Mouse (Mus musculus) lung, embryonic 14.5 days (tissue): ENCODE data around the gene Alyref. TPM values are rescaled to one million over a fixed set of nuclear protein-coding genes. Genes with fewer than 3 reads are reported as not detected.
"Not testable (repeated sequence)": the region's sequence is repeated elsewhere in the genome, so short reads cannot be mapped to it uniquely, and the experiment has no call there.

Source experiments
- ATAC-seq: fragments of 200-750 bp; cut with Nextera tagmentation; 2 replicates; pipeline ENCODE4 v1.8.0; 2017; ENCODE audit warnings: mild to moderate bottlenecking, moderate TSS enrichment, moderate library complexity; ENCODE audit not compliant: insufficient read depth
- DNase-seq: peaks from one replicate; pipeline ENCODE4 v3.0.0-alpha.2; 2015
- H3K27ac ChIP-seq: fragments of 300-500 bp; sonication (generic); 2 replicates; pipeline ENCODE4 v1.5.1; 2014; ENCODE audit warnings: low read depth, mild to moderate bottlenecking, moderate library complexity
- H3K27me3 ChIP-seq: fragments of 300-500 bp; sonication (generic); 2 replicates; pipeline ENCODE4 v1.6.1; 2014; ENCODE audit warnings: low read length, control low read depth; ENCODE audit not compliant: insufficient read depth
- H3K36me3 ChIP-seq: fragments of 300-500 bp; sonication (generic); 2 replicates; pipeline ENCODE4 v1.6.1; 2014; ENCODE audit warnings: control low read depth; ENCODE audit not compliant: insufficient read depth
- H3K4me1 ChIP-seq: fragments of 300-500 bp; sonication (generic); 2 replicates; pipeline ENCODE4 v1.6.1; 2014; ENCODE audit warnings: antibody characterized with exemption, control low read depth; ENCODE audit not compliant: insufficient read depth
- H3K4me2 ChIP-seq: fragments of 300-500 bp; sonication (generic); 2 replicates; pipeline ENCODE4 v1.6.1; 2014; ENCODE audit warnings: mild to moderate bottlenecking
- H3K4me3 ChIP-seq: fragments of 300-500 bp; sonication (generic); 2 replicates; pipeline ENCODE4 v1.5.1; 2014; ENCODE audit warnings: low read depth, low read length
- H3K9ac ChIP-seq: fragments of 300-500 bp; sonication (generic); 2 replicates; pipeline ENCODE4 v1.6.1; 2014
- H3K9me3 ChIP-seq: fragments of 300-500 bp; sonication (generic); 2 replicates; pipeline ENCODE4 v1.6.1; 2016; ENCODE audit warnings: low read depth, low read length, control low read depth
- CTCF ChIP-seq: IDR thresholded peaks from 2 replicates; pipeline ENCODE4 v1.5.1; 2016; ENCODE audit warnings: antibody characterized with exemption, low read depth
- WGBS: fragments of 180-500 bp; shearing (Covaris S2); extraction: QIAGEN DNeasy Blood & Tissue Kit; methylation state at CpG from one replicate; pipeline ENCODE4 v1.1.7; 2014; 5-methylcytosine and 5-hydroxymethylcytosine counted together
- polyA plus RNA-seq: library from polyadenylated mRNA; unstranded; fragments of >200 nt; fragmentation: Nextera tagmentation; extraction: Ambion mirVana; gene quantifications from 2 replicates; pipeline ENCODE4 v1.2.1, GENCODE M21; 2014

Alyref gene
- polyA plus RNA-seq, 1 experiment from 2014 or later: 617 TPM

DNA sequence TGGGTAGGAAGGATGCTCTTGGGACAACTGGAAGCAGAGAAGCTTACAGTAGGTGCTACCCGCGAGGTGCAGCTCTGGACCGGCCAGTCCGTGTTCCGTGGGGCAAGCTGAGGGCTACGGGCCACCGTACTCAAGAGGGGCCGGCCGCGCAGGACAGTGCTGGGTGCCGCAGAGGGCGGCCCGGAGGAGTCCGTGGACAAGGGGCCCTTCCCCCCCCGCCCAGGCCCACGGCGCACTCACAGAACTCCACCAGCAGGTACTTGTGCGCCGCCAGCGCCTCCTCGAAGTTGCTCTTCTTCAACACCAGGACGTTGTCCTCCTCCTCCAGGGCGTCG is 25.8 kb downstream of the Alyref start:
- TF ChIP-seq CTCF: no peak
- WGBS: under 1% methylated on average over 23 of the region's 24 CpGs
- Histone ChIP-seq H3K4me3 (peak overlapping the region; percentile 97), H3K4me1 (0 out of 2 replicates have a peak, but pooled peaks cover 11% of the 10 kb centered on the region), H3K36me3 (peaks cover 46% of the 10 kb centered on the region), H3K27me3 (no peaks in the 10 kb centered on the region), H3K4me2 (peak overlapping the region; percentile 90), H3K27ac (peak overlapping the region; percentile 96), H3K9me3 (no peaks in the 10 kb centered on the region), H3K9ac (peak overlapping the region; percentile 95)
- DNase-seq: no peak
- ATAC-seq: peak; percentile 47

DNA sequence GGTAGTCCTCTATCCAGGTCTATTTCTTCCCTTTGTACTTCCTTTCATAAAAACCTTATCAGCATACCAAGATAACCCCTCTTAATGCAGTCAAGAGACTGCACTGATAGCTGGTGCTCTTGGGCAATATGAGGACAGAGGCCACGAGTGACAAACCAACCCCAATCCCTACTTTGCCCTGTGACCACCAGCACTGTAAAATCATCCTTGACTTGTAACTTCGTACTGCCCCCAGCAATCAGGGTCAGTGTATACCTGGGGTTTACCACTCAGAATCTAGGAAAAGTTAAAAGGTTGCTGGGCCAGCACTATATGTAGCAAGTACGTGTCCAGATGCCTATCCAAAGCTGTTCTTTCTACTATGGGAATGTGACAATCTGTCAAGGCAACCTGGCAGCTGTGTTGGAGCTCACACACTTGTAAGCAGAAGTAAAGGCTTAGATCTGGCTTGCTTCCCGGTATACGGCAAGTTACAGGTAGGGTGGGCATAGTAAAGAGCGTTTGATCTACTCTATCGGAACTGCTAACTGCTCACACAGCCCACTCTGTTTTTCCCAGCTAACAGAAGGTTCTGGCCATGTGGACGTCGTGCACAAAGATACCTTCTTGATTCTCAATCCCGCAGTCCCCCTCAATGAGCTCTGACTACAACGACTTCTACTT is 26.3 kb downstream of the Alyref start:
- DNase-seq (no peak), ATAC-seq (no peak)
- Histone ChIP-seq H3K36me3 (peaks cover 46% of the 10 kb centered on the region), H3K4me1 (0 out of 2 replicates have a peak, but pooled peaks cover 11% of the 10 kb centered on the region), H3K4me2 (peak overlapping the region; percentile 90), H3K9ac (peak overlapping the region; percentile 95), H3K4me3 (peak overlapping the region; percentile 97), H3K27me3 (no peaks in the 10 kb centered on the region), H3K9me3 (no peaks in the 10 kb centered on the region), H3K27ac (peak overlapping the region; percentile 96)
- WGBS: 8% methylated on average over 11 of the region's 11 CpGs
- TF ChIP-seq CTCF: no peak

DNA sequence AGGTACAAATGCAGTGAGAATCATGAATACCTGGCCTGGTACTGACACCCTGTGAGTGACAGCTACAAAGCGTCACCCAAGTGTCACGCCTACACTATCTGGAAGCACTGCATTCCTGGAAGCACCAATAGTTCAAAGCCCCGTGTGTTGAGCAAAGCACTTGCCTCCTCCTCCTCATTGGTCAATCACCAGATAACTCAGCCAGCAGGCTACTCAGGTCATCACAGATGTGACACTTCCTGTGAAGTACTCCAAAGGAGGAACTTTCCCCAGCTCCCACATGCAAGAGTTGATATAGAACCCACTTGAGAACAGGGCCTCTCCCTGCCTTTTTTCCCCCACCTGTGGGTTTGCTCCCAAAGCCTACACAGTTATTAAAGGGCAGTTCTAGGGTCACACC is 27.0 kb downstream of the Alyref start:
- Histone ChIP-seq H3K27ac (no peak overlapping the region), H3K4me1 (0 out of 2 replicates have a peak, but pooled peaks cover 11% of the 10 kb centered on the region), H3K27me3 (no peaks in the 10 kb centered on the region), H3K9me3 (no peaks in the 10 kb centered on the region), H3K9ac (peak overlapping the region; percentile 95), H3K4me3 (peak overlapping the region; percentile 97), H3K36me3 (peaks cover 51% of the 10 kb centered on the region), H3K4me2 (peak overlapping the region; percentile 90)
- WGBS: 65% methylated on average over 3 of the region's 3 CpGs
- ATAC-seq (no peak), DNase-seq (no peak)
- no peak for TF ChIP-seq CTCF

DNA sequence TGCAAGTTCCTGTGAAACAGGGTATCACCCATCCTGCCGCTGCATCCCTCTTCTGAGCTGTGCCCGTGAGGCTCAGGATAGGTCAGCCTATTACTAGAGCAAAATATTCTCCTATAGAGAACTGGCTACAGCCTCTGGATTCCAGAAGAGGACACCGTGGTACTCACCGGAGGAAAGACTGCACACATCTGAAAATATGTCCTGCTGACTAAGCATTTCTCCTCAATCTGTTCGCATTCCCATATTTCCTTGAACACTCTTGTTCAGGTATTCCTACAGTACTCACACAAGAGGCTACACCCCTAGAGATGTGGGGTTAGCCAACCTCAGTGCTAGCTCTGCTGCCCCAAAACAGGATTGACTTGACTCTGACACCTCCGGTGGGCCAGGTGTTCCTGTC is 29.8 kb downstream of the Alyref start:
- DNase-seq (no peak), ATAC-seq (no peak)
- no peak overlapping the region for H3K27ac ChIP-seq
- peaks cover 79% of the 10 kb centered on the region for H3K36me3 ChIP-seq
- H3K27me3 ChIP-seq: no peaks in the 10 kb centered on the region
- TF ChIP-seq CTCF: no peak
- peak overlapping the region; percentile 32; the same call in 1 of the 2 replicates for H3K9ac ChIP-seq
- H3K4me3 ChIP-seq: no peak overlapping the region
- H3K4me1 ChIP-seq: 0 out of 2 replicates have a peak, but pooled peaks cover 8% of the 10 kb centered on the region
- no peak overlapping the region for H3K4me2 ChIP-seq
- WGBS: 89% methylated on average over 6 of the region's 6 CpGs
- H3K9me3 ChIP-seq: no peaks in the 10 kb centered on the region

DNA sequence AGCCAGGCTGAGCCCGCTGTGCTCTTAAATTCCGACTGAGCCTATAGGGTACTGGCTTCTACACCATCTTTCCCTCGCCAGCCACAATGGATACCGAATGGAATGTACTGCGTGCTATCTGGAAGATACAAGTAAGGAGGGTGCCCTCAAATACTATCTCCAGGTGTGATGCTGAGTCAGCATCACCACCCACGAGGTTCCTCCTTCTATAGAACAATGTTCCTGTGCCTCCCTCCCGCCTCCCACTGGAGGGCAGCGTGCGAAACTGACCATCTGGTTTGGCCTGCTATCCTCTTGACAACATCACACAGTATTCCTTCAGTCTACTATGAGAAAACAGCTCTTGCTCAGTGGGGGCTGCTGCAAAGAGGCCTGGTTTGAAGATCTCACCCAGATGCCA is 33.1 kb downstream of the Alyref start:
- no peak overlapping the region for H3K4me3 ChIP-seq
- H3K36me3 ChIP-seq: peaks cover 97% of the 10 kb centered on the region
- H3K4me1 ChIP-seq: no peaks in the 10 kb centered on the region
- no peak overlapping the region for H3K27ac ChIP-seq
- no peak overlapping the region for H3K4me2 ChIP-seq
- WGBS: 81% methylated on average over 9 of the region's 9 CpGs
- ATAC-seq (no peak), DNase-seq (no peak)
- H3K9me3 ChIP-seq: no peaks in the 10 kb centered on the region
- peak; percentile 5; the same call in 1 of the 2 replicates for TF ChIP-seq CTCF
- H3K9ac ChIP-seq: no peak overlapping the region
- no peaks in the 10 kb centered on the region for H3K27me3 ChIP-seq

DNA sequence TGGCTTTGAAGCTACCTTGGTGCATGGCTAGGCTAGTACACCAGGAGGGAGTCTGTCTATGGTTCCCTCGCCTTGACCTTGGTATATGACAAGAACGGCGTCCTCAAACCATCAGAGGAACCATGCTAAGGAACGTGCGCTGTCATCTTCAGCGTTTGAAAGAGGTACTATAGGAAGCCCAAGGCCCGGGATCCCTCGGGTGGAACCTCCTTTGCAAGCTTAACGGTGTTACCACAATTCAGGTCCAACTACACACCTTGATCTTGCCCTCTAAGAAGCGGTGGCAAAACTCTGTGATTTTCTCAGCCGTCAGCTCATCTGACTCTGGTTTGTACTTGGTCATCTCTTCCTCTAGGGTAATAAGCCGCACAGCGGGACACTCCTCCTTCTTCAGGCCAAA is 35.2 kb downstream of the Alyref start:
- H3K4me3 ChIP-seq: no peak overlapping the region
- H3K27ac ChIP-seq: no peak overlapping the region
- no peak overlapping the region for H3K9ac ChIP-seq
- H3K27me3 ChIP-seq: no peaks in the 10 kb centered on the region
- H3K4me2 ChIP-seq: no peak overlapping the region
- no peaks in the 10 kb centered on the region for H3K4me1 ChIP-seq
- H3K9me3 ChIP-seq: no peaks in the 10 kb centered on the region
- DNase-seq (no peak), ATAC-seq (no peak)
- no peak for TF ChIP-seq CTCF
- H3K36me3 ChIP-seq: peaks cover 94% of the 10 kb centered on the region
- 94% methylated on average over 13 of the region's 13 CpGs for WGBS

DNA sequence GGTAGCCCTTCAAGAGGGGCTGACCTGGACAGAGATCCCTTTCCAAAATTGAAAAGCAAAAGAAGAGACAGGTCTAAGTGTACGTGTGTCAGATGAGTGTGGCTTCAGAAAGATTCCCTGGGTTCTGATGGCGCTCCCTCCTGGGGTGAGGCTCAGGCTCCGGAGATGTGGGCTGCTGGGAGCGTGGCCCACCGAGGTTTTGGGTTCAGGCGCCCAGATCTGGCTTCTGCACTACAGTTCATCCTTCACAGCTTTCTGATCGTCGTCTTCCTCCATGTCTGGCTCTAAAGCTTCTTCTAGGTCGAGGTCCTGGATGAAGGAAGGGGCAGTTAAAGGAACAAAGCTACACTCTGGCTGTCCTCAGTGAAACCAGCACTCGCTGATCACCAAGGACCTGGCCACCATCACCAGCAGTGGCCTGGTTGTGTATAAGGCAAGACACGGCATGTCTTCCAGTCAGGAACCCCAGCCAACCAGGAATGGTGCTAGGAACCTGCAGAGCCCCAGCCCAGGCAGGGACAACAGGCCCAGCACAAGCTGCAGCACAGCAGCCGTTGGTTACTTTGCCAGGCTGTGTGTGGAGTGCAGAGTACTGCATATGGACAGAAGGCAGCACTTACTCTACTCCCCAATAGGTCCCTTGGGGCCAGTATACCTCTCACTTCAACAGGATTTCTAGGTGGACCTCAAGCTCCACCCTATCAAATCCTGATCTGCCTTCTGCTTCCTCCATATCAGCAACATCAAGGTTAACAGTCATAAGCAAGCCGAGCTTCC is 37.0 kb downstream of the Alyref start:
- H3K27me3 ChIP-seq: no peaks in the 10 kb centered on the region
- ATAC-seq (no peak), DNase-seq (no peak)
- TF ChIP-seq CTCF: no peak
- no peak overlapping the region for H3K4me3 ChIP-seq
- H3K36me3 ChIP-seq: peaks cover 76% of the 10 kb centered on the region
- no peaks in the 10 kb centered on the region for H3K4me1 ChIP-seq
- no peak overlapping the region for H3K9ac ChIP-seq
- WGBS: 92% methylated on average over 13 of the region's 13 CpGs
- no peak overlapping the region for H3K27ac ChIP-seq
- no peak overlapping the region for H3K4me2 ChIP-seq
- H3K9me3 ChIP-seq: no peaks in the 10 kb centered on the region

DNA sequence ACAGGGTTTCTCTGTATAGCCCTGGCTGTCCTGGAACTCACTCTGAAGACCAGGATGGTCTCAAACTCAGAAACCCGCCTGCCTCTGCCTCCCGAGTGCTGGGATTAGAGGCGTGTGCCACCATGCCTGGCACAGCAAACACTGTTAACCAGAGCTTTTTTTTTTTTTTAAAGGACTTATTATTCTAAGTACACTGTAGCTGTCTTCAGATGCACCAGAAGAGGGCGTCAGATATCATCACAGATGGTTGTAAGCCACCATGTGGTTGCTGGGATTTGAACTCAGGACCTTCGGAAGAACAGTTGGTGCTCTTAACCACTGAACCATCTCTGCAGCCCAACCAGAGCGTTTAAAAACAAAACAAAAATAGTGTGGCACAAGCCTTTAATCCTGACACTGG is 39.3 kb downstream of the Alyref start:
- ATAC-seq, H3K4me1 ChIP-seq, H3K27me3 ChIP-seq, H3K9ac ChIP-seq, H3K4me3 ChIP-seq, H3K4me2 ChIP-seq, H3K27ac ChIP-seq, H3K9me3 ChIP-seq, DNase-seq: not testable (repeated sequence)
- H3K36me3 ChIP-seq: peaks cover 53% of the 10 kb centered on the region
- 85% methylated on average over 6 of the region's 6 CpGs for WGBS
